Mouse (Mus musculus): ENCODE results near the gene Atf7ip. TPM values are rescaled to one million over a fixed set of nuclear protein-coding genes. Genes with fewer than 3 reads are reported as not detected.
A peak's percentile ranks its signal among the peaks of the same experiment; 100 is the strongest.

The Atf7ip gene
- polyA plus RNA-seq, 1 experiment from 2014 or later: 38.0 TPM

DNA sequence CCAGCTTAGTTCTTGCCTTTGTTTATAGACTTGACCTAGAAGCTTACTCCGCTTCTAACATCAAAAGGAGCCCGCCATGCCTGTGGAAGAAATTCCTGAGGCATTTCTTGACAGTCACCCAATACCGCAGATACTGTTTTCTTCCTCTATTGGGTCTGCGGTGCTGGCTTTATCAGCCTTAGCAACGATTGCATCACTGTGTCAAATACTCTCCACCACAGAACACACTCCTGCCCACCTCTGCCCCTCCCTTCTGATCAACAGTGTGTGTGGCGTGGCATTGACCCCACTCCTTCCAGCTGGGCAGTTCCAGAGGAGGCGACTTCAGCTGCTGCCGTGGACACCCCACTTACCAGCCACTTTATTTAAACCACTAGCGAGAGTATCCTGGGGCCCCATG lies 139.8 kb downstream of the Atf7ip start:
- peak overlapping the region; percentile 17 for H3K4me2 ChIP-seq (replicated peaks; ENCODE audit: low read depth, low read length)
- WGBS: 32% methylated on average over 9 of the region's 9 CpGs
- peak; percentile 40; the same call in 1 of the 2 replicates for ATAC-seq (ENCODE audit: low FRiP score, low TSS enrichment)

DNA sequence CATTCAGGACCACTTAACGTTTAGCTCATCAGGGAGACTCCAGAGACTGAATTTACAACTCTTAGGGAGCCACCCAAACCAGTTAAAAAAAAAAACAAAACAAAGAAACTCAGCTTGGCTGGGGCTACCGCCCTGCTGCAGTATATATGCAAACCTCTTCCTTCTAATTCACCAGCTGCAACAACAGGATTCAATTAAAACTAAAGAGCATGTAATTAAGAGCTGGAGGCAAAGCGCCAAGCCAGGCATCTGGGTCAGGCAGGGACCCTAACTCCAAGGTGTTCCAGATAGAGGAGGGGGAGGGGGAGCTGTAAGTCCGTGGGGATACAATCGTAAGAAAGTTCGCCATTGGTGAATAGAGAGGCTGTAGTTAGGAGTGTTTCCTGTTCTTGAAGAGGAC lies 140.2 kb downstream of the Atf7ip start:
- peak; percentile 39; the same call in 1 of the 2 replicates for ATAC-seq (ENCODE audit: low FRiP score, low TSS enrichment)
- no peak overlapping the region for H3K9ac ChIP-seq (replicated peaks; ENCODE audit: low read length)
- H3K4me3 ChIP-seq (ENCODE audit: low read length): no peak overlapping the region
- H3K4me2 ChIP-seq (replicated peaks; ENCODE audit: low read depth, low read length): peak overlapping the region; percentile 17; the same call in 1 of the 2 replicates
- H3K27me3 ChIP-seq (ENCODE audit: insufficient read depth, low read length): no peaks in the 10 kb centered on the region
- no peaks in the 10 kb centered on the region for H3K36me3 ChIP-seq (ENCODE audit: insufficient read depth, low read length)
- 19% methylated on average over 6 of the region's 6 CpGs for WGBS
- H3K4me1 ChIP-seq (ENCODE audit: insufficient read depth, low read length): peaks cover 6% of the 10 kb centered on the region; the same call in 1 of the 2 replicates
- H3K9me3 ChIP-seq (ENCODE audit: low read length): peaks cover 8% of the 10 kb centered on the region
- no peak overlapping the region for H3K27ac ChIP-seq (ENCODE audit: low read length)

More for the DNA sequence above, 139.8 kb downstream of the Atf7ip start:
- H3K9ac ChIP-seq (replicated peaks; ENCODE audit: low read length): no peak overlapping the region
- H3K27ac ChIP-seq (ENCODE audit: low read length): no peak overlapping the region
- H3K36me3 ChIP-seq (ENCODE audit: insufficient read depth, low read length): no peaks in the 10 kb centered on the region
- peaks cover 8% of the 10 kb centered on the region for H3K9me3 ChIP-seq (ENCODE audit: low read length)
- H3K4me1 ChIP-seq (ENCODE audit: insufficient read depth, low read length): peaks cover 6% of the 10 kb centered on the region; the same call in 1 of the 2 replicates
- H3K4me3 ChIP-seq (ENCODE audit: low read length): no peak overlapping the region
- H3K27me3 ChIP-seq (ENCODE audit: insufficient read depth, low read length): no peaks in the 10 kb centered on the region

DNA sequence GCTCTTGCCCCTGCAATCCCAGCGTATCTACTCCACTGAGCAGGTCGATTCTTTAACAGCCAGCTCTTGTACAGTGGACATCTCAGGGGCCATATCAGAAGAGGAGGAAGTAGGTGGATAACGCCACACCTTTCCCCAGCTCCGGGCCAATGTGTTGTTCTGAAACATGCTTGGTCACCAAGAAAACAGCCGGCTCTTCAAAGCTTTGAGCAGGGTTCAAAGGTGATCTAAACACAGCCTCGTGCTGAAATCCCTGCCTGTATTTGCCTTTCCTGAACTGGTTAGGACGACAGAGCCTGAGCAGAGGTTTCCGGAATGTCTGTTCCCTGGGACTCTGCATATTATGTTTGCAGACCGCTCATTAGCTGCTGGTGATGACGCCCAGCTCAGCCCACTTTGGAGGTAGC lies 141.5 kb downstream of the Atf7ip start:
- Histone ChIP-seq H3K27me3 (ENCODE audit: insufficient read depth, low read length) (no peaks in the 10 kb centered on the region), H3K4me2 (replicated peaks; ENCODE audit: low read depth, low read length) (no peak overlapping the region), H3K27ac (ENCODE audit: low read length) (no peak overlapping the region), H3K9ac (replicated peaks; ENCODE audit: low read length) (no peak overlapping the region), H3K4me3 (ENCODE audit: low read length) (no peak overlapping the region), H3K36me3 (ENCODE audit: insufficient read depth, low read length) (no peaks in the 10 kb centered on the region), H3K4me1 (ENCODE audit: insufficient read depth, low read length) (peaks cover 6% of the 10 kb centered on the region; the same call in 1 of the 2 replicates), H3K9me3 (ENCODE audit: low read length) (peaks cover 8% of the 10 kb centered on the region)
- WGBS: 60% methylated on average over 10 of the region's 10 CpGs
- ATAC-seq (ENCODE audit: low FRiP score, low TSS enrichment): no peak

DNA sequence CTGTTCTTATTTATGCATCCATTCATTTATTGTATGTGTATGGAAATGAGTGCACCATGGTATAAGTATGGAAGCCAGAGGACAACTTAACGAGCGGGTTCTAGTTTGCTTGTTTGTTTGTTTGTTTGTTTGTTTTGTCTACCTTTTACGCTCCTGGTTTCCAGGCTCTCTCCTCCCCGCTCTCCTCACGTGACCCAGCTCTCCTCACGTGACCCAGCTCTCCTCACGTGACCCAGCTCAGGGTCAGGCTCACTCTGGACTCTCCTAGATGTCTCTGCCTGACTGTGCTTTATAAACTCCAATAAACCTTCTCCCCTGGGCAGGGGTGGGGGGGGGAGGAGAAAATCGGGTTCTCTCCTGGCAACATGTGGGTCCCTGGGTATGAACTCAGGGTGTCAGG lies 144.7 kb downstream of the Atf7ip start:
- Histone ChIP-seq H3K36me3 (ENCODE audit: insufficient read depth, low read length) (no peaks in the 10 kb centered on the region), H3K9ac (replicated peaks; ENCODE audit: low read length) (no peak overlapping the region), H3K9me3 (ENCODE audit: low read length) (no peaks in the 10 kb centered on the region), H3K4me1 (ENCODE audit: insufficient read depth, low read length) (peaks cover 6% of the 10 kb centered on the region; the same call in 1 of the 2 replicates), H3K27me3 (ENCODE audit: insufficient read depth, low read length) (no peaks in the 10 kb centered on the region), H3K4me3 (ENCODE audit: low read length) (no peak overlapping the region), H3K27ac (ENCODE audit: low read length) (no peak overlapping the region), H3K4me2 (replicated peaks; ENCODE audit: low read depth, low read length) (no peak overlapping the region)
- no peak for ATAC-seq (ENCODE audit: low FRiP score, low TSS enrichment)
- WGBS: 82% methylated on average over 8 of the region's 8 CpGs

DNA sequence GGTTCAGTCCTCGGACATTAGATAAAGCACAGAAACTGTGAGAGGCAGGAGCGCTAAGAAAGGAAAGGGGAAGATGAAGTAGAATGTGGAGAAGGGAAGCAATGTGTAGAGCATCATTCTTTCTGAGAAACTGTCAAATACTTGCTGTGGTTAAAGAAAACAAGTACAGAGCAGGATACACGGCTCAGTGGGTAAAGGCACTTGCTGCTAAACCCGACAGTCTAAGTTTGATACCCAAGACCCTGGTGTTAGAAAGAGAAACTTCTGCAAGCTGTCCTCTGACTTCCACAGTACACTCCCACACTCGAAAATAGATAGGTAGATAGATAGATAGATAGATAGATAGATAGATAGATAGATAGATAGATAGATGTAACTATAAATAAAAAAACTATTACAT lies 147.4 kb downstream of the Atf7ip start:
- Histone ChIP-seq H3K27me3 (ENCODE audit: insufficient read depth, low read length) (no peaks in the 10 kb centered on the region), H3K4me3 (ENCODE audit: low read length) (no peak overlapping the region), H3K9me3 (ENCODE audit: low read length) (no peaks in the 10 kb centered on the region), H3K4me2 (replicated peaks; ENCODE audit: low read depth, low read length) (no peak overlapping the region), H3K27ac (ENCODE audit: low read length) (no peak overlapping the region), H3K4me1 (ENCODE audit: insufficient read depth, low read length) (no peaks in the 10 kb centered on the region), H3K9ac (replicated peaks; ENCODE audit: low read length) (no peak overlapping the region), H3K36me3 (ENCODE audit: insufficient read depth, low read length) (no peaks in the 10 kb centered on the region)
- ATAC-seq (ENCODE audit: low FRiP score, low TSS enrichment): no peak
- 37% methylated on average over 5 of the region's 5 CpGs for WGBS

DNA sequence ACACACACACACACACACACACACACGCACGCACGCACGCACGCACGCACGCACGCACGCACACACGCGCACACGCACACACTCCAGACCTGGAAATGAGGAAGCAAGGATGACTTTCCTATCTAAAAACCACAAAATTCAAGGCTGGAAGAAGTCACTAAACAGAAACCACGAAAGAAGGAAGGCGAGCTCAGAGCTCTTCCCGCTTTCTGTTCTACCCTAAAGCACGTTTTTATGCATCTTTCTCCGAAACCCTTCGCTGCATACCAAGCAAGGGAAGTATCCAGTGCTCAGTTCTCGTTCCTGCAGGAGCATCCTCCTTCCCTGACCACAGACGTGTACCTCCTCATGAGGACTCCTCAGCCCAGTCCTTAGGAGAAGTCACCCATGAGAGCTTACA lies 148.5 kb downstream of the Atf7ip start:
- no peak overlapping the region for H3K9ac ChIP-seq (replicated peaks; ENCODE audit: low read length)
- H3K4me1 ChIP-seq (ENCODE audit: insufficient read depth, low read length): no peaks in the 10 kb centered on the region
- H3K9me3 ChIP-seq (ENCODE audit: low read length): no peaks in the 10 kb centered on the region
- no peaks in the 10 kb centered on the region for H3K27me3 ChIP-seq (ENCODE audit: insufficient read depth, low read length)
- H3K4me2 ChIP-seq (replicated peaks; ENCODE audit: low read depth, low read length): no peak overlapping the region
- 74% methylated on average over 20 of the region's 20 CpGs for WGBS
- no peak overlapping the region for H3K27ac ChIP-seq (ENCODE audit: low read length)
- H3K4me3 ChIP-seq (ENCODE audit: low read length): no peak overlapping the region
- H3K36me3 ChIP-seq (ENCODE audit: insufficient read depth, low read length): no peaks in the 10 kb centered on the region
- no peak for ATAC-seq (ENCODE audit: low FRiP score, low TSS enrichment)

DNA sequence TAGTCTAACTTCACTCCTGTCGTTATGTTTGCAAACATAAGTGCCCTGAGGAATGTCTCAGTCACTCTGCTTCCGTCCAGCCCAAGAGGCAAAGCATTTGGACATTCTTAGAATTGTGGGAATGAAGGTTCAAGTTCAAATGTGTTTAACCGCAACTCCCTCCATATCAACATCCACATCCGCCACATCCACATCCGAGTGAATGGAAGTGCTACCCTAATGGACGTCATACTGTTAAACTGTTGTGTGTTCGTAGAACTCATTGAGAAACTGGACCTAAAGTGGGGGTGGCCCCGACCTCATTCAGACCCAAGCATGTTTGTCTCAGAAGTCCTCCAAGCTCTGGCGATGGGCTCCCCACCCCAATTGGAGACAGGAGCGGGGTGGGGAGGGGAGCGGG lies 149.8 kb downstream of the Atf7ip start:
- H3K4me1 ChIP-seq (ENCODE audit: insufficient read depth, low read length): no peaks in the 10 kb centered on the region
- ATAC-seq (ENCODE audit: low FRiP score, low TSS enrichment): no peak; the same call in 1 of the 2 replicates
- H3K9me3 ChIP-seq (ENCODE audit: low read length): no peaks in the 10 kb centered on the region
- H3K4me2 ChIP-seq (replicated peaks; ENCODE audit: low read depth, low read length): peak overlapping the region; percentile 21
- no peak overlapping the region for H3K9ac ChIP-seq (replicated peaks; ENCODE audit: low read length)
- peaks cover 8% of the 10 kb centered on the region; the same call in 1 of the 2 replicates for H3K27me3 ChIP-seq (ENCODE audit: insufficient read depth, low read length)
- H3K4me3 ChIP-seq (ENCODE audit: low read length): no peak overlapping the region
- no peak overlapping the region for H3K27ac ChIP-seq (ENCODE audit: low read length)
- H3K36me3 ChIP-seq (ENCODE audit: insufficient read depth, low read length): no peaks in the 10 kb centered on the region
- WGBS: 65% methylated on average over 11 of the region's 11 CpGs

DNA sequence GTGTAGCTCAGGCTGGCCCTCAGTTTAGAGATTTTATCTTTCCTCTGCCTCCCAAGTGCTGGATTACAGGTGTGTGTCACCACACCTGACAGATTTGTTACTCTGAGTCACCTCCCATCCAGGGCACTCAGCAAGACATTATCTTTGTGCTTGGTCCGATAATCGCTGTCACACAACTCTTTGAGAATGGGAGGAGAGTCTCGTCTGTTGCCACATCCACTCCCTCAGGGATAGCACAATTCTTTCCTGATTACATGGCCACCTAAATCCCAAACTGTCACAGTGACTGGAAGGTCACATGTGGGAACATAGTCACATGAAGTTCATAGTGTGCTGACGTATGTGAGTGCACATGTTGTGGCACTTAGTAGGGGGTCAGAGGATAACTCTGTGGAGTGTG lies 152.3 kb downstream of the Atf7ip start:
- Histone ChIP-seq H3K9me3 (ENCODE audit: low read length) (no peaks in the 10 kb centered on the region), H3K4me2 (replicated peaks; ENCODE audit: low read depth, low read length) (no peak overlapping the region), H3K9ac (replicated peaks; ENCODE audit: low read length) (no peak overlapping the region), H3K4me1 (ENCODE audit: insufficient read depth, low read length) (peaks cover 9% of the 10 kb centered on the region), H3K36me3 (ENCODE audit: insufficient read depth, low read length) (no peaks in the 10 kb centered on the region), H3K4me3 (ENCODE audit: low read length) (no peak overlapping the region), H3K27me3 (ENCODE audit: insufficient read depth, low read length) (peaks cover 19% of the 10 kb centered on the region), H3K27ac (ENCODE audit: low read length) (no peak overlapping the region)
- WGBS: 67% methylated on average over 4 of the region's 4 CpGs
- ATAC-seq (ENCODE audit: low FRiP score, low TSS enrichment): no peak

DNA sequence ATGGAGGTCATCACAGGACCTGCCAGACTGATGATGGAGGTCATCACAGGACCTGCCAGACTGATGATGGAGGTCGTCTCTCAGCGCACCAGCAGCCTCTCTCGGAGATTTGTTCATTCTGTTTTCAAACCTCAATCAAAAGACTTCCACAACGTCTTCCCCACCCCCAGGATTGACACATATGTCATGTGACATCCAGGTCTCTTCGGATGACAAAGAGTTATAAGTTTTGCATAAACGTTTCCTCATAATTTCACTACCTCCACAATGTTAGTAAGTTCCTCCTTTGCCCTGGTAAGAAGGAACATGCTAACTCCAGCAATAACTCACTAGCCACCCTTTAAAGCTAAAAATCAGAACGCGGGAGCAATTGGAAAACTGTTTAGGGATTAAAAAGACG lies 153.3 kb downstream of the Atf7ip start:
- Histone ChIP-seq H3K27ac (ENCODE audit: low read length) (no peak overlapping the region), H3K9ac (replicated peaks; ENCODE audit: low read length) (no peak overlapping the region), H3K4me2 (replicated peaks; ENCODE audit: low read depth, low read length) (no peak overlapping the region), H3K9me3 (ENCODE audit: low read length) (no peaks in the 10 kb centered on the region), H3K4me3 (ENCODE audit: low read length) (no peak overlapping the region), H3K4me1 (ENCODE audit: insufficient read depth, low read length) (peaks cover 9% of the 10 kb centered on the region), H3K36me3 (ENCODE audit: insufficient read depth, low read length) (no peaks in the 10 kb centered on the region), H3K27me3 (ENCODE audit: insufficient read depth, low read length) (peaks cover 24% of the 10 kb centered on the region)
- 89% methylated on average over 9 of the region's 9 CpGs for WGBS
- no peak for ATAC-seq (ENCODE audit: low FRiP score, low TSS enrichment)
